Mouse (Mus musculus) megakaryocyte, embryonic 14.5 days (primary cell): ENCODE results near the gene Wdr34.

ENCODE experiments used
- FLI1 ChIP-seq: IDR thresholded peaks from 2 replicates; pipeline ENCODE4 v1.6.1; 2012; ENCODE audit warnings: low read length, inconsistent platforms, mixed read lengths
- GATA1 ChIP-seq: IDR thresholded peaks from 3 replicates; pipeline ENCODE4 v1.6.1; 2012; ENCODE audit warnings: mixed read lengths, low read length, inconsistent platforms, borderline replicate concordance

DNA sequence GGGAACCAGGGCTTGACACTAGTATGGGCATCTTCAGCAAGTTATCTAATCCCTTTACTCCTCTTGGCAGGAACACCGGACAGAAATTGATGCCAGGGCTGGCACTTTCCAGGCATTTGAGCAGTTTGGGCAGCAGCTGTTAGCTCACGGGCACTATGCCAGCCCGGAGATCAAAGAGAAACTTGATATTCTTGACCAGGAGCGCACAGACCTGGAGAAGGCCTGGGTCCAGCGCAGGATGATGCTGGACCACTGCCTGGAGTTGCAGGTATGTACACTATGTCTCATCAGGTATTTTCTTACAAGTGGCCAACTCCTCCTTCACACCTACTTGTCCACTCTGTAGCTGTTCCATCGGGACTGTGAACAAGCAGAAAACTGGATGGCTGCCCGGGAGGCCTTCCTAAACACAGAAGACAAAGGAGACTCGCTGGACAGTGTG is 37.8 kb downstream of the Wdr34 start:
- TF ChIP-seq GATA1 (no peak), FLI1 (no peak)
